Mouse (Mus musculus): ENCODE measurements around the gene Mafb. TPM values are rescaled to one million over a fixed set of nuclear protein-coding genes. Genes with fewer than 3 reads are reported as not detected.

Mafb gene
- polyA plus RNA-seq, 1 experiment: 12.0 TPM

DNA sequence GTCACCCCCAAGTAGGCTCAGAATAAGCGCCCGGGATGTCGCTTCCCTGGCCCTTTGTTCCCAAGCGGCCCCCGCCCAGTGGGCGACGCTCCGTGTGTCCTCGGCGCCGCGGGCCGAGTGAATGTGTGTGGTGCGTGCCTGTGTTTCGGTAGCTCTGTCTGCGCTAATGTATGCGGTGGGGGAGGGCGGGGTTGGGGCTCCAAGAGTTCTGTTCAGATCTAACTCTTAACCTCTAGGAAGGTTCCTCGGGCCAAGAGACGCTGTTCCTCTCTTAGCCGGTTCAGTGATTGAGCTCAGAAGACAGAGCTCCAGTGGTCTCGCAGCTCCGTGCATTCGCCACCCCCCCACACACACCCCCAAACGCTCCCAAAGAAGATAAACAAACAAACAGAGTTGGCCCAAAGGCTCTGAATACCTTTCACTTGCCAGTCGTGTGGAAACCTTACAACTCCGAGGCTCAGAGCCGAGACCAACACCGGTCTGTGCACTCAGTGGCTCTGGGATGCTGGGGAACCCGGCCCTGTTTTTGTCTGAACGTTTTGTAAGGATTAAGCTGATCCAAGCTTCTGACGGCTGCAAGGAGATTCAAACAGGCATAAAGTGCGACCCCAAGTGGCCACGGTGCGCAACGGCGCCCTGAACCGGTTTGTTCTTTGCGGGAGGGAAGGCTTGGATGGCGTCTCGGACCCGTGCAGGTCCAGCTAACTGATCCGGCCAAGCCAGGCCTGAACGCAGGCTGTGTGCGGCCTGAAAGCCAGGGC lies 763 bp upstream of the Mafb start:
- no peaks in the 10 kb centered on the region for H3K4me1 ChIP-seq (ENCODE audit: control insufficient read depth, insufficient read depth, low read length)
- WGBS: 2% methylated on average over 45 of the region's 45 CpGs
- H3K27ac ChIP-seq (ENCODE audit: control insufficient read depth, insufficient read depth, low read depth, low read length, poor library complexity): peak overlapping the region; percentile 27; the same call in 1 of the 2 replicates
- H3K4me3 ChIP-seq (replicated peaks; ENCODE audit: control insufficient read depth, low read depth, low read length): peak overlapping the region; percentile 32
- peak; percentile 71 for TF ChIP-seq CTCF (IDR thresholded peaks at IDR 0.05; ENCODE audit: control insufficient read depth, insufficient read depth, low read length)
- TF ChIP-seq POLR2A (IDR thresholded peaks at IDR 0.05; ENCODE audit: borderline replicate concordance, control insufficient read depth, low read depth, low read length): no peak

DNA sequence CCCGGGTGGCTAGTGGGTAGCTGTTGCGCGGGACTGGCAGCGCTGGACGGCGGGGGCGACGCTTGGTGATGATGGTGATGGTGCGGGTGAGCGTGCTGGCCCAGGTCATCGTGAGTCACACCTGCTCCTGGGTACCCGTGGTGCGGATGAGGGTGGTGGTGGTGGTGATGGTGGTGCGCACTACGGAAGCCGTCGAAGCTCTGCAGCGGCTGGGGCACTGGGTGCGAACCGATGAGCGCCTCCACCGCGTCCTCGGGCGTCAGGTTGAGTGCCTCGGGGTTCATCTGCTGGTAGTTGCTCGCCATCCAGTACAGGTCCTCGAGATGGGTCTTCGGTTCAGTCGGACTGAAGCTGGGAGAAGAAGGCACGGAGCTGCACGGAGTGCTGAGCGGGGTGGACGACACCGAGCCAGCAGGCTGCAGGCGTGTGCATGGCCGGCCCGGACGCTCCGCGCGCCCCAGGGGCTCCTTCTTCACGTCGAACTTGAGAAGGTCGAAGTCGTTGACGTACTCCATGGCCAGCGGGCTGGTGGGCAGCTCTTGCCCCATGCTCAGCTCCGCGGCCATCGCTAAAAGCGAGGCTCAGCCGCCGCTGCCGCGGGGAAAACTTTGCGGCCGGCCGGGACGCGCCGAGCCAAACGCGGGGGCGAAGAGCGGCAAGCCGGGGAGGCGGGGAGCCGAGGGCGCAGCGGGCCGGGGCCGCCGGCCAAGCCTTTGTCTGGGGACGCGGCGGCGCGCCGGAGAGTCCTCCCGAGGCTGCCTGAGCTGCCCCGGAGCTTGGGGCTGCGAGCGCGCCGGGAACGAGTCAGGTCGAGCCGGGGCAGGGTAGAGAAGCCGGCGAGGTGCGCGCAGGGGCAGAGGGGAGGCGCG lies 520 bp downstream of the Mafb start:
- H3K4me1 ChIP-seq (ENCODE audit: control insufficient read depth, insufficient read depth, low read length): no peaks in the 10 kb centered on the region
- H3K4me3 ChIP-seq (replicated peaks; ENCODE audit: control insufficient read depth, low read depth, low read length): peak overlapping the region; percentile 47
- peak overlapping the region; percentile 44 for H3K27ac ChIP-seq (ENCODE audit: control insufficient read depth, insufficient read depth, low read depth, low read length, poor library complexity)
- TF ChIP-seq POLR2A (IDR thresholded peaks at IDR 0.05; ENCODE audit: borderline replicate concordance, control insufficient read depth, low read depth, low read length) (no peak), CTCF (IDR thresholded peaks at IDR 0.05; ENCODE audit: control insufficient read depth, insufficient read depth, low read length) (no peak)
- 3% methylated on average over 87 of the region's 95 CpGs for WGBS

DNA sequence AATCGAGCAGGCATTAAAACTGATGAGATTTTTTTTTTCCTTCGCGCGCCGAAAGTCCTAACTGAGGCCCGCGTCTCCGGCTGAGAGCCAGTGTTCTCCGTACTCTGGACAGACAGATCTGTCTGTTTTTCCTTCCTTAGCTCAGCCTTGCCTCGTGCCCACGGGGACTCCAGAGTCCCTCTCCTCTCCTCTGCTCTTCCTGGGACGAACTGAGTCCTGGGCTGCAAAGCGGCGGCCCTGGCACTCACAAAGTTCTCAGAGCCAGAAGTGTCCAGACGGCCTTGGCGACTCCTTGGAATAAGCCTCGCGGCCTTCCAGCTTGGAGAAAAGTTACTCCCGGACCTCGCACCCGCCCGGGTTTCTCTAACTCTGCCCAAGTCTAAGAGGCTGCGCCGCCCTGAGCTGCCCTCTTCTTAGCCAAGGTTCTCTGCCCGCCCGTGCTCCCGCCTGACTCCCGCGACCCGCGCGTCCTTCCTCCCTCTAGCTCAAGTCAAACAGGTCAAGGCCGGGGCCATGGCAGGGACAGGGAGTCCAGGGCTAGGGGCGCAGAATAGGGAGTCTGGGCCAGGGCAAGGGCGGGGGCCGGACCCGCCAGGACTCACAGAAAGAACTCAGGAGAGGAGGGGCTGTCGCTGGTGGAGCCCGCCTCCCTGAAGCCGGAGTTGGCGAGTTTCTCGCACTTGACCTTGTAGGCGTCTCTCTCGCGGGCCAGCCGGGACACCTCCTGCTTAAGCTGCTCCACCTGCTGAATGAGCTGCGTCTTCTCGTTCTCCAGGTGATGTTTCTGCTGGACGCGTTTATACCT lies 1.6 kb downstream of the Mafb start:
- TF ChIP-seq CTCF (IDR thresholded peaks at IDR 0.05; ENCODE audit: control insufficient read depth, insufficient read depth, low read length) (no peak), POLR2A (IDR thresholded peaks at IDR 0.05; ENCODE audit: borderline replicate concordance, control insufficient read depth, low read depth, low read length) (no peak; the same call in 1 of the 2 replicates)
- Histone ChIP-seq H3K4me3 (replicated peaks; ENCODE audit: control insufficient read depth, low read depth, low read length) (peak overlapping the region; percentile 50), H3K4me1 (ENCODE audit: control insufficient read depth, insufficient read depth, low read length) (no peaks in the 10 kb centered on the region), H3K27ac (ENCODE audit: control insufficient read depth, insufficient read depth, low read depth, low read length, poor library complexity) (peak overlapping the region; percentile 18; the same call in 1 of the 2 replicates)
- WGBS: 4% methylated on average over 50 of the region's 50 CpGs

DNA sequence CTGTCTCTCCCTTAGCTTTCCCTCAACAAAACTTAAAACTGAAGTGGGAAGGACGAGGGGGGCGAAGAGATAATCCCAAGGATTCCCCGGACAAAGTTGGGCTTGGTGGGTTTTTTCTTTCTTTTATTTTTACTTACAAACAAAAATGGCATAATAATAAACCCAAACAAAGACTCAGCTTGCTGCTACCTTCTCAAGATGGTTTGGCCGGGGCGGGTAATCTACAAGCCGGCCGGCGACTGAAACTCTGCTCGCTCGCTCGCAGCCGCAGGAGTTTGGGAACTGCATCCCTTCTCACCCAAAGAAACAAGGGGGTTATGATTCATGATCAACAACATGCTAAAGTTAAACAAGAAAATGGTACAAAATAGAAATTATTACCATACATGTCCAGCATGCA lies 2.2 kb downstream of the Mafb start:
- Histone ChIP-seq H3K4me3 (replicated peaks; ENCODE audit: control insufficient read depth, low read depth, low read length) (no peak overlapping the region), H3K27ac (ENCODE audit: control insufficient read depth, insufficient read depth, low read depth, low read length, poor library complexity) (no peak overlapping the region), H3K4me1 (ENCODE audit: control insufficient read depth, insufficient read depth, low read length) (no peaks in the 10 kb centered on the region)
- WGBS: 8% methylated on average over 12 of the region's 12 CpGs
- no peak for TF ChIP-seq CTCF (IDR thresholded peaks at IDR 0.05; ENCODE audit: control insufficient read depth, insufficient read depth, low read length)
- TF ChIP-seq POLR2A (IDR thresholded peaks at IDR 0.05; ENCODE audit: borderline replicate concordance, control insufficient read depth, low read depth, low read length): no peak

DNA sequence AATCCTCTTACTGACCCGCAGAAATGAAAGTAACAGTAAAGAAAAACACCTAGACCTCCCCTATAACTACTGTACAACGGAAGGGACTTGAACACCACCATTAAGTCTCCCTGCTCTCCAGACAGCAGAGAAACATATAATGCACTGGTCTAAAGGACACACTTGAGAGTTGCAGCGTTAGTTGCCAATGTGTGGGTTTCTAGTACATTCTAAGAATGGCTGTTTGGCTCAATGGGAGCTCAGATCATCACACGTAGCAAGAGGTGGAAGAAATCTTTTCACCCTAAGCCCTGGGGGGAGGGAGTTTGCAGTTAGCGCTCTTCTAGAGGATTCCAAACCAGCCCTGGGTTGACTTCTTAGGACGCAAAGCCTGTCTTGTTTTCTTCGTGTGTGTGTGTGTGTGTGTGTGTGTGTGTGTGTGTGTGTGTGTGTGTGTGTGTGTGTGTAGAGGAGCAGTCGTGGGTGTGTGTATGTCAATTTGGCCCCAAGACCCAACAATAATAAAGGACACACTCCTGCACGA lies 2.7 kb downstream of the Mafb start:
- Histone ChIP-seq H3K27ac (ENCODE audit: control insufficient read depth, insufficient read depth, low read depth, low read length, poor library complexity) (no peak overlapping the region), H3K4me3 (replicated peaks; ENCODE audit: control insufficient read depth, low read depth, low read length) (peak overlapping the region; percentile 3), H3K4me1 (ENCODE audit: control insufficient read depth, insufficient read depth, low read length) (no peaks in the 10 kb centered on the region)
- 6% methylated on average over 9 of the region's 9 CpGs for WGBS
- TF ChIP-seq CTCF (IDR thresholded peaks at IDR 0.05; ENCODE audit: control insufficient read depth, insufficient read depth, low read length) (no peak), POLR2A (IDR thresholded peaks at IDR 0.05; ENCODE audit: borderline replicate concordance, control insufficient read depth, low read depth, low read length) (no peak)

DNA sequence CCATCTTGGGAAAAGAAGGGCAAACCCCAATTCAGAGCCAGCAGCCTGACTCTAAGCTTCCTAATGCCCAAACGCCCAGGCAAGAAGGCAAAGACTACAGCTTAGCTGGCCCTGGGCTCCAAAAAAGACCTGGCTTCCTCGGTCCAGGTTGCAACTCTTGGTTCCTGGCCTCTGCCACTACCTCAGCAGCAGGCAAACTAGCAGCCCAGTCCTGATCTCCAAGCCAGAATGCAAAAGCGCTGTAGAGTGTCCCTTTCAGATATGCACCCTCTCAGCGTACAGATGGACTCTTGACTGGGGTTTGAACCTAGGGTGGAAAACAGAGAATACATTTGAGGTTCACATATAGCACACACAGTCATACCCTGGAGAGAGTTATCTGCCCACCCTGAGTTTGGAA lies 3.7 kb downstream of the Mafb start:
- Histone ChIP-seq H3K4me3 (replicated peaks; ENCODE audit: control insufficient read depth, low read depth, low read length) (no peak overlapping the region), H3K27ac (ENCODE audit: control insufficient read depth, insufficient read depth, low read depth, low read length, poor library complexity) (no peak overlapping the region), H3K4me1 (ENCODE audit: control insufficient read depth, insufficient read depth, low read length) (no peaks in the 10 kb centered on the region)
- TF ChIP-seq CTCF (IDR thresholded peaks at IDR 0.05; ENCODE audit: control insufficient read depth, insufficient read depth, low read length): no peak
- TF ChIP-seq POLR2A (IDR thresholded peaks at IDR 0.05; ENCODE audit: borderline replicate concordance, control insufficient read depth, low read depth, low read length): no peak
- 15% methylated on average over 4 of the region's 4 CpGs for WGBS

DNA sequence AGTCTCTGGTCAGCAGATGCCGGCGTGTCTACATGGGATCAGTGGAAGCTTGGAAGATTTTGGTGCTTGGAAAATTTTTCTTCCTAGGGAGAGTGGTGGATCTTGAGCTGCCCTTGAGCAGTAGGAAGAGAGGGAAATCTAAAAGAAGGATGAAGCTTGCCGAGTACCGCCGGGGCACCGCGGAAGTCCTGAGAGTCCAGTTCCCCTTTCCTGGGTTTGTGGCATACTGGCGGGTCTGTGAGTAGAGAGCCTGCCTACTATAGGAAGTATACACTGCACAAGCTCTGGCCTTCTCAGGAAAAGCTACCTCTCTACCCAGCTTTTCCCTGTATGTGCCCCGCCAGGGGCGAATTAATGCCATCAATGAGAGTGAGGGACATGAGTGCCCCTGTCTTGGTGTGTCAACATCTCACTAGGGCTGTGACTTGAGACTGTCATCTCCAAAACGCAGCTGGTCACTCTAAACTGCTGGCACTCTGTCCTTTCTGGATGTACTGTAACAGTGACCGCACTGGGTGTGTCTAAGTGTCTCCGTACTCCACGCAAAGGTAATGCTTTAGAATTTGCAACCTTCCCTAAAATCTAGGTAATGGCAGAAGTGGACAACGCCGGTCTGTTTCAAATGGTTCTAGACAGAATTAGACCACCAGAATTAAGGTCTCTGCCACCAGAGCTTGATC lies 5.3 kb downstream of the Mafb start:
- Histone ChIP-seq H3K4me3 (replicated peaks; ENCODE audit: control insufficient read depth, low read depth, low read length) (no peak overlapping the region), H3K4me1 (ENCODE audit: control insufficient read depth, insufficient read depth, low read length) (no peaks in the 10 kb centered on the region), H3K27ac (ENCODE audit: control insufficient read depth, insufficient read depth, low read depth, low read length, poor library complexity) (no peak overlapping the region)
- WGBS: 12% methylated on average over 16 of the region's 16 CpGs
- no peak for TF ChIP-seq CTCF (IDR thresholded peaks at IDR 0.05; ENCODE audit: control insufficient read depth, insufficient read depth, low read length)
- no peak for TF ChIP-seq POLR2A (IDR thresholded peaks at IDR 0.05; ENCODE audit: borderline replicate concordance, control insufficient read depth, low read depth, low read length)

All from bone marrow, adult 2 months (tissue).